Mouse (Mus musculus) heart, postnatal 0 days (tissue): ENCODE data around the gene Stoml3.

ENCODE experiments used
- CTCF ChIP-seq: IDR thresholded peaks from 2 replicates; pipeline ENCODE4 v1.5.1; 2016; ENCODE audit warnings: antibody characterized with exemption, control low read depth, low read depth
- EP300 ChIP-seq: IDR thresholded peaks from 2 replicates; pipeline ENCODE4 v1.6.1; 2016; ENCODE audit warnings: antibody characterized with exemption, low read depth

DNA sequence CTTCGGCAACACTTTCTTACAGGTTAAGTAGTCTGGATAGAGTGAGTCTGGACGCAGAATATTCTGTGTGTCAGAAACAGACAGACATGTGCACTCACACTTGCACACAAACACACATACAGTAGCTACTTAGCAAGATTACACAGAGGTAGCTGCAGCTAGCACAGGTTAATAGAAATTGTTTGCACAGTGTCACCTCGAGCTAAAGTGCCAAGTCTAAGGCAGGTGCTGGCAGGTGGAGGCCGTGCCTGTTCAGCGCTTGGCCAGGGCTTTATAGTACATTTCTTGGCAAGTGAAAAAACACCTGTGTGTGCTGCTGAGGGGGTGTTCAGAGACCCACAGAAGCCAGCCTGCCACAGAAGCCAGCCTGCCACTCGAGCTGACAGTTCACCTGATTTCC is 41.9 kb downstream of the Stoml3 start:
- TF ChIP-seq CTCF: no peak
- TF ChIP-seq EP300: no peak
